Mouse (Mus musculus): ENCODE results near the gene Epb42.

DNA sequence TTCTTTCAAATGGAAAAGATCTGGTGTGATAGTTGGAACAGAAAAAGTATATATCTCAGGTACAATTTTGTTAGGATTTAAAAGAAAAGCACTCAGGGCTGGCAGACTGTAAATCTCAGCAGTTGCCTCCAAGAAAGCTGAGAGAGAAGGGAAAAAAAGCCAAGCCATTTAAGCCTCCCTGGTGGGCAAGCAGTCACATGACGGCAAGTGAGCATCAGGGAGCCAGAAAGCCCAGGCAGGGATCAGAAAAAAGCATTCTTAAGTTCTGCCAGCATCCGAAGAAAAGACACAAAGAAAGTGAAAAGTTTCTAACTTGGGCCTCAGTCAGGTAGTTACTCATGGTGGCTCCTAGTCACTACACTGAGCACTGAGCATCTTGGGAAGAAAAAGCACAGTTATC is 53.3 kb downstream of the Epb42 start:
- no peak for TF ChIP-seq CTCF (IDR thresholded peaks at IDR 0.05)
- TF ChIP-seq EP300 (IDR thresholded peaks at IDR 0.05), result no peak
